Mouse (Mus musculus): ENCODE results near the gene Smg9.
"Not testable (repeated sequence)": the region's sequence is repeated elsewhere in the genome, so short reads cannot be mapped to it uniquely, and the experiment has no call there.

Gene Smg9

DNA sequence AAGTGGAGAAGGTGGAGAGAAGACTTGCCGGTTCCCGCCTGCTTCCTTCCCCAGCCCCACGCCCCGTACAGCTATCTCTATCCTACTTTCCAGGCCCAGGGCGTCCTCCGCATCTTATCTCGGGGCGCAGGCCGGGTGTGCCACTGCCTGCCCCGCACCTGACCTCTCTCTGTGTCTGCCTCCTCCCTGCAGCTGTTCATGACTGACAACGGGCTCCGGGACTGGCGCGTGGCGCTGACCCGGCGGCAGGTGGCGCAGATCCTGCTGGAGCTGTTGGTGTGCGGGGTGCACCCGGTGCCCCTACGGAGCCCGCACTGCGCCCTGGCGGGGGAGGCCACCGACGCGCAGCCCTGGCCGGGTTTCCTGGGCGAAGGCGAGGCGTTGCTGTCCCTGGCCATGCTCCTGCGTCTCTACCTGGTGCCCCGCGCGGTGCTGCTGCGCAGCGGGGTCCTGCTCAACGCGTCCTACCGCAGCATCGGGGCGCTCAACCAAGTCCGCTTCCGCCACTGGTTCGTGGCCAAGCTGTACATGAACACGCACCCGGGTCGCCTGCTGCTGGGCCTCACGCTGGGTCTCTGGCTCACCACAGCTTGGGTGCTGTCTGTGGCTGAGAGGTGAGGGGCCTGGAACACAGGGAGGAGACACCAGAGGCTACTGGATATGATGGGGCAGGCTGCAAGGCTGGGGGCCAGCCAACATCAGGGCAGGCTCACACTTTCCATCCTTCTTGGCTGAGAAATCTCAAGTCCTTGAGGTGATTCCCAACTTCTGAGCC lies 22.1 kb upstream of the Smg9 start:
- DNase-seq (ENCODE audit: low read depth, low spot score): no peak

DNA sequence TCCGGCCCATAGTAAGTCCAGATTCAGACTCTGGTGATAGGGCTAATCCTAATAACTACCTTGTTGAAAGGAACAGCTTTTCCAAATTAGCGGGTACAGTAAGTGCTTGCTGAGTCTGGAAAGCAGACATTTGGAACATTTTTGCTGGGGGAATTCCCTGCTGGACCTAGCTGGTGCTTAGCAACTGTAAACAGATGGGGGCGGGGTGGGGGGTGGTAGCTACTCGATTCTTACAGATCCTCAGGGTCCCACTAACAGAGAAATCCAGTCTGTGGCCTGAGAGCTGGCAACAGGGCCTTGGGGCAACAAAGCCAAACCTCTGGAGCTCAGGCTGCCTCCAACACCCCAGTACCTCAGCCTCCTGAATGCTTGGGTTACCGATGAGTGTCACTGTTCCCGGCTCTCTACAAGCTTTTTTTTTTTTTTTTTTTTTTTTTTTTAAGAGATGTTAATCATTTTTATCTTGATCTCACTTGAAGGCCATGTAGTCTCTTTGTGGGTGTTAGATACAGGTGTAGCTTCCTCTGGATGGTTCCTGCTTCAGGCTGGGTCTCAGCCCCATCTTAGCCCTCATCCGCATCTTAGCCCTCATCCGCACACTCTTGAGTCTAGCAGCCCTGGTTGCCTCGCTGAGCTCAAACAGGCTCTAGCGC lies 21.2 kb upstream of the Smg9 start:
- no peak for DNase-seq (ENCODE audit: low read depth, low spot score)

DNA sequence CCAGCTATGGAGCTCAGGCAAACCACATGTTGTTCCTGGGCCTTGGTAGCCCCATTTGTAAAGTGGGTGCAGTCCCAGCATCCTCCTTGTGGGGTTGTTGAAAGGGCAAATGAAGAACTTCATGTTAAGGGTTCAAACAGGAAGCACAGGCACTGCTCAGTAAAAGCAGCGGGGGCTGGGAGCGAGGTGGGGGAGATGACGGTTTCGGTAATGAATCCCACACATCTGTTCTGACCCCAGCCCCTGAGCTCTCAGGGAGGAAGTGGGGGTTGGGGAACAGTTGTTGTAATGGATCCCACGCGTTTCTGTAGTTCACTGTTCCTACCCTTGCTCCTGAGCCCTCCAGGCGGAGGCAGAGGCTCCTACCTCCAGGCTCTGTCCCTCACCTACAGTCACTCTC lies 19.5 kb upstream of the Smg9 start:
- DNase-seq (ENCODE audit: low read depth, low spot score): no peak

DNA sequence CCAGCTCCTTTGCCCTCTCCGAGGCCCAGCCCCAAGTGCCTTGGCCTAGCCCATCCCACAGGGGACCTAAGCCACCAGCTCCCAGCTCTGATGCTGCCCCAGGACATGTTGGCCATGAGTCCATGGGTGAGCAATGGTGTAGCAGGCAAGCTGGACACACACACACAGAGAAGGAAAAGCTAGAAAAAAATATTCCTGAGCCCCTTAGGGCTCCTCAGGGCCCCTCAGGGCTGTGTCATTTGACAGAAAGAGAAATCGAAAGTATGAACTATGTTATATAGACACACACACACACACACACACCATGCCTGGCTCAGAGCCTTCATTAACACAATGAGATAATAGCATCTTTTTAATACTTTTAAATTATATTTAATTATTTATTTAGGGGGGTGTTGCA lies 19.0 kb upstream of the Smg9 start:
- no peak for DNase-seq (ENCODE audit: low read depth, low spot score)

DNA sequence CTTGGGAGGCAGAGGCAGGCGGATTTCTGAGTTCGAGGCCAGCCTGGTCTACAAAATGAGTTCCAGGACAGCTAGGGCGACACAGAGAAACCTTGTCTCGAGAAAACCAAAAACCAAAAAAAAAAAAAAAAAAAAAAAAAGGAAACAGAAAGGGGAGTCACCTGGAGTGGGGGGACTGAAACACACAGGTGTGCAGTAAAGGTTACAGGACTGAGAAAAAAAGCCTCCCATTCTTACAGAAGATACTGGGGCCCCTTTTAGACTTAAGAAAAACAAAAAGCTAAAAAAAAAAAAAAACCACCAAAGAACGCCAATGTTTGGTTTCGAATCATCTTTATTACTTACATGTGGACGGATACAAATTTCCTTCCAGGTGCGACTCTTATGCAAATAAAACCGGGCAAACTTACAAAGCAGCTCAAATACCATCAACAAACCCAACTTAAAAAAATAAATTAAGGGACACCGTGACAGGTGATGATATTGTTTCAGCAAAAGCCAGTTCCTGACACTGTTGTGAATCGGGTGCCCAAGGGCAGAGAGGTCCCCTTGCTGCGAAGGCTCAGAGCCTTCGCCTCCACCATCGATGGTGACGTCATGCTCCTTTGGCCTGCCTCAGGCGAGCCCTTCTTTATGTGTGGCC lies 16.6 kb upstream of the Smg9 start:
- no peak for DNase-seq (ENCODE audit: low read depth, low spot score)

DNA sequence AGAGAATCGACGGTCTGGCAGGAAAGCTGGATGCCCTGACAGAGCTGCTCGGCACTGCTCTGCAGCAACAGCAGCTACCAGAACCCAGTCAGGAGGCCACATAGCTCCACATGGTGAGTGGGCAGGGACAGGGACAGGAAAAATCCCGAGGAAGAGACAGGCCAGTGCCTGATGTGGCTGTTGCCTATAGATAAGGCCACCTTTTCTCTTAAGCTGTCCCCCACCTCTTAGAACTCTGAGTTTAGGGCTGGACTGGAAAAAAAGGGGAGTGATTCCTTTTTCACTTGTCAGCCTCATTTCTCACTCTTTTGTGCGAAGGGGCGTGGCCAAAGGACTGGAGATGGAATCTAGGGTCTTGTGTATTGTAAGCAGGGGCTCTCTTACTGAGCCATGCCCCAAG lies 15.3 kb upstream of the Smg9 start:
- no peak for DNase-seq (ENCODE audit: low read depth, low spot score)

DNA sequence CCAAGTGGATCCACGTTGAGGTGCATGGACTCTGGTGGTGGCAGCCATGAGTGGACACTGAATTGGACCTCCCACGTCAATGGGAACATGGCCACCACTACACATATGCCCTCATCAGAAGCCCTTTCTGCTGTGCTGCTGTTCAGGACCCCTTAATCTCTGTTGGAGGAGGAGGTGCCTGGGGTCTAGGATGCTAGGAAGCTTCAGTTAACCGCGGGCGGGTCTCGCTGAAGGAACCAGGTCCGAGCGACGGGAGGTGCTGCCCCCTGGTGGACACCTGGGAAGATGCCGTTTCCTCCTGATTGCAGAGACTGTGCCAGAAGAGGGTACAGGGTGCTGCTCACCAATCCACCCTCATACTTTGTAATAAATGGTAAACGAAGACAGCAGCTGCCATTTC lies 14.6 kb upstream of the Smg9 start:
- DNase-seq (ENCODE audit: low read depth, low spot score): no peak

DNA sequence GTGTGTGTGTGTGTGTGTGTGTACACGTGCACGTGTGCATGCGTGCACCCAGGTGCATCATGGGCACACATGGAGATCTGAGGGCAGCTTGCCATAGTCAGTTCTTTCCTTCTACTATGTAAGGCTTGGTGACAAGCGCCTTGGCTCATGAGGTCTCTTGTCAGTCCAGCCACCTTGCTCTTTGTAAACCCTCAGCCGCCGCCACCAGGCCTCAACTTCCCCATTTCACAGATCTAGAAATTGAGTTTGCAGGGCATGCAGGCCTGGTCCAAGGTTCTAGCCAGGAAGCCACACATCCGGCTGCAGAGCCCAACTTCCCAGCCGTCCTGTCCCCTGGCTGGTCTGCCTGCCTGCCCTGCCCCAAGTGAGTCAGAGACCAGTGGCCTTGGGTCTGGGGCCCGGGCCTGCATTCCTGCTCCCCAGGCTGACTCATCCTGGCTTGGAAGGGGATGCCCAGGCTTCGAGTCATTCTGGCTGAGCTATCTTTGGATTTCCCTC lies 12.3 kb upstream of the Smg9 start:
- no peak for DNase-seq (ENCODE audit: low read depth, low spot score)

DNA sequence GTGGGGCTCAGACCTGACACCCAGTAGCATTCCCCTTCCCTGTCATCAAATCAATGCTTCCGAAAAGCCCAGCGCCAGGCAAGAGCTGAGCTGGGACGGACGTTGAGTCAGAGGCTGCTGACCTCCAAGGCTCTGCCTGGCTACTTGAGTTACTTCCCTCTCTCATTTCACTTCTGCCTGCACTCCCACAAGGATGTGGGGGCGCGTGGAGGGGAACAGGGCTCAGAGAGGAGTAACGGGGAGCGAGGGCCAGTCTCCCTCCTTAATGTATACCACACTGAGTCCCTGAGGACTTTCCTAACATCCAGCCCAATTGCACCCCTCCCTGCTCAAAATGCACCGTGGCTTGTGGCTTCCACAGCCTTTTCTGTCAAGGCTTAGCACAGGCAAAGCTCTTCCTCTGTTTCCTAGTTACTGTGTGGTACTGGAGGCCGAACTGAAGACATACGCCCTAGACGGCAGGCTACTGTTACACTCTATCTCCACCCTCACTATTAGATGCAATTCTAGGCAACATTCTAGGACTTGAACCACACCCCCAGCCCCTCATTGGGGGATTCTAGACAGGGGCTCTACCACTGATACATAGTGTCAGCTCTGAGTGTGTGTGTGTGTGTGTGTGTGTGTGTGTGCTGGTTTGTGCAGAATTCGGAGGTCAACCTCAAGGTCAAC lies 9.8 kb upstream of the Smg9 start:
- no peak for DNase-seq (ENCODE audit: low read depth, low spot score)

DNA sequence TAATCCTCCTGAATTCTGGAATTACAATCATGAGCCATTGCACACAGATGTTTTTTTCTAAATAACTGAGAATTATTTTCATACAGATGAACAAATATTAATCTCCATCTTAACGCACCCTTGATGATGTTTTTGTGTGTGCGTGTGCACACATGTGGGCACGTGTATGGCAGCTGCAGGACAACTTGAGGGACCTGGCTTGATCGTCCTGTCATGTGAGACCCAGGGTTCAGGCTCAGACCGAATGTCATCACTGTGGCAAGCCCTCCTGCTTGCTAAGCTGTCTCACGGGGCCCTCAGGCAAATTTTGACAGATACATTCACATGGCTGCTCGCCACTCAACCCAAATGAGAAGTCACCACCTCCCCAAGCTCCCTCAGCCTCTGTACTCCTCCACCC lies 8.9 kb upstream of the Smg9 start:
- DNase-seq (ENCODE audit: low read depth, low spot score): no peak

DNA sequence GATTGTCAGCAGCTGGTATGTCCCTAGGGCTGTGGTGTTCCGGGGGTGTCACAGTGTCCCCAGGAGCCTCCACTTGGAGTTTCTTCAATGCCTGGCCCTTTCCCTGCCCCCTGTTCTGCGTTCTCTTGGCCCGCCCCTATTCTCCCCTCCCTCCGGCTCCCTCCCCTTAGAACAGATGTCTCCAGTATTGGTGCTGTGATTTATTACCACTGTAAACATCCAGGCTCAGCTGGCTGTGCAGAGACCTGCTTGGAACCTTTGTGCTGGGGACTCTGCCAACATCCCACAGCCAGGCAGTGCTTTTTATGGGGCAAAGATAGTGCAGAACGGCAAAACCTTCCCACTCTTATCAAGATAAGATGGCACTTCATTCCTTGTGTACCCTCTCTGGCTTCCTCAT lies 8.3 kb upstream of the Smg9 start:
- no peak for DNase-seq (ENCODE audit: low read depth, low spot score)

DNA sequence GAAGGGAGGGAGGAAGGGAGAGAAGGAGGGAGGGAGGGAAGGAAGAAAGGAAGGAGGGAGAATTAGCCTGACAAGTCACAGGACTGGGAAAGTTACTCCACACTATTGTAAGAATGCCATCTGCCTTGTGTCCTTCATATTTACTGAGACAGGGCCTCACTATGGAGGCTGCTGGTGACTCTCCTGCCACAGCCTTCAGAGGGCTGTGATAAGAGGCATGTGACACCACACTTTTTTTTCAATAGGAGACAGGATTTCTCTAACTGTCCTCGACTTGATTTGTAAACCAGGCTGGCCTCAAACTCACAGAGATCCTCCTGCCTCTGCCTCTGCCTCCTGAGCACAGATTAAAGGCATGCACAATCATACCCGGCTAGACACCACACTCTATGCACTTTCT lies 7.7 kb upstream of the Smg9 start:
- DNase-seq (ENCODE audit: low read depth, low spot score): no peak

DNA sequence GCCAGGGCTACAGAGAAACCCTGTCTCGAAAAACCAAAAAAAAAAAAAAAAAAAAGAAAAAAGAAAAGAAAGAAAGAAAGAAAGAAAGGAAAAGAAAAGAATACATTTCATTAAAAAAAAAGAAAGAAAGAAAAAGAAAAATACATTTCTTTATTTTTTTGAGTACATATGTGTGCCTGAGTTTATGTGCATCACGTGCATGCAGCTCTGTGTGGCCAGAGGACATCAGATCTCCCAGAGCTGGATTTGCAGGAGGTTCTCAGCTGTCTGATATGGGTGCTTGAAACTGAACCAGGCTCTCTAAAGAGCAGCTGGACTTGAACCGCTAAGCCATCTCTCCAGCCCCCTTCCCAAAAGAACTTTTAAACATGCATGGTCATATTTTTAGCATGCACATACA lies 5.4 kb upstream of the Smg9 start:
- no peak for DNase-seq (ENCODE audit: low read depth, low spot score)

DNA sequence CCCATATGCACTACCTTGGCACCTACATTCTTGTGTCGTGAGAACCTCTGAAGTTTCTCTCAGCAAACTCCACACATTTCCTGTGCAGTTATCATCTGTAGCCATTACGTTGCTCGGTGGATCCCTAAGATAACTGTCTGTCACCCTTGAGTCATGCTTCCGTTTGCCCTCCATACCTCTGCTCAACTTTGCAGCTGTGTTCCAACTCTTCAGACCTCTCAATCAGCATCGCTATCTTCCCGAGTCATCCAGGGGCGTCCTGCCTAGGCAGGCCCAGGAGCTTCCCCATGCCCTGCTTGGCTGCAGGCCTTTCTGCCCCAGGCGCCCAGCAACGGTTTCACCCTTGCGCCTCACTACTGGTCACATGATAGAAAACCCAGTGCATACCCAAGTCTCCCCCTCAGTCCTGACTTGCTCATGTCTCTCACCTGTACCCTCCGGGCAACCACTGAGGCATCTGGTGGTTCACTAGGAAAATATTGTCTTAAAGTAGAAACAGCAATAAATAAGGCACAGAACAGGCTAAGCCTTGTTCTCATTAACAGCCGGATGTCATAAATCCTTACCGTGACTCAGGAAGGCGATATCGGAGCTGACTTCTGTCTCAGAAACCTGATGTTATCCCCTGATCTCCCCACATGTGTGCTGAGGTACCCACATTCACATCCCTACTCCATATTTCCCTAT lies 4.8 kb upstream of the Smg9 start:
- DNase-seq (ENCODE audit: low read depth, low spot score): no peak

DNA sequence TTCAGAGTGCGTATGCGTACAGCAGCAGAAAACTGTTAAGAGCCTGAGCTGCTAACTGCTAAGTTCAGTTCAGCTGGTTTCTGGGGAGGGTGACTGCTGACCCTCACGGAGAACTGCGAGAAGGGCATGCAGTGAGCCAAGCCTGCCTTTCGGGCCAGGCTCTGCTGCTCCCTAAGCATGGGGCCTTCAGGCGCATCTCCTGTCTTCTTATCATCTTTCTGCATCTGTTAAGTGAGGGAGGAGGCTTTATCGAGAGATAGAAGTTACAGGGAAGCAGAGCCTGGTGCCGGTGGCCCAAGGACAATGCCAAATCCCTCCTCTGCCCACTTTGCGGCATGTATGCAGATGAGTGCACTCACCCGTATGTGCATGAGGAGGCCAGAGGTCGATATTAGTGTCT lies 2.6 kb upstream of the Smg9 start:
- no peak for DNase-seq (ENCODE audit: low read depth, low spot score)

DNA sequence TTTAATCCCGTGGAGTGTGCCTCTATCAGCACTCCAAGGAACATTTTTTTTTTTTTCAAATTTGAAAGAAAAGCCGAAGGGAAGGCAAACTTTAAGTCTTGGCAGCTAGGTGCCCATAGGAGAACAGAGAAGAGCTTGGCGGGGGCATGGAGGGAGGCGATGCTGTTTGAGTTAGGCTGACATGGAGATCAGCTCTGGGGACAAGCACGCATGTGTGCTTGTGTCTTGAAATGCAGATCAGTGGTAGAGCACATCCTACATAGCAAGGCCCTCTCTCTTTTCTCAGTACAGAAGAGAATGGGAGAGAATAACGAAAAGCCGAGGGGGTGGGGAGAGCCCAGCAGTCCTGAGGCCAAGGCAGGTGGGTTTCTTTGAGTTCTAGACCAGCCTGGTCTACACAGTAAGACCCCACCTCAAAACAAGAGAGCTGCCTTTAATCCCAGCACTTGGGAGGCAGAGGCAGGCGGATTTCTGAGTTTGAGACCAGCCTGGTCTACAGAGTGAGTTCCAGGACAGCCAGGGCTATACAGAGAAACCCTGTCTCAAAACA lies 980 bp upstream of the Smg9 start:
- DNase-seq (ENCODE audit: low read depth, low spot score): no peak

DNA sequence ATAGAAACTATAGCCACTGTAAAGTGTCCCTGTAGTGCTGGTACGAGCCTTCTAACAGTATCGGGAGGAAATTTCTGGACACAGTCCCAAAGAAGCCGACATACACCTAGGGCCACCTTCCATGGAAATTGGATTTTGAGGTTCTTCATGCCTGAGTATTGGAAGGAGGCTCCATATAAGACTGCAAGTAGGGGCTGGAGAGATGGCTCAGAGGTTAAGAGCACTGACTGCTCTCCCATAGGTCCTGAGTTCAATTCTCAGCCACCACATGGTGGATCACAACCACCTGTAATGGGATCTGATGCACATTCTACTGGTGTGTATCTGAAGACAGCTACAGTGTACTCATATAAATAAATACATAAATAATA lies 648 bp downstream of the Smg9 start:
- DNase-seq (ENCODE audit: low read depth, low spot score): no peak

DNA sequence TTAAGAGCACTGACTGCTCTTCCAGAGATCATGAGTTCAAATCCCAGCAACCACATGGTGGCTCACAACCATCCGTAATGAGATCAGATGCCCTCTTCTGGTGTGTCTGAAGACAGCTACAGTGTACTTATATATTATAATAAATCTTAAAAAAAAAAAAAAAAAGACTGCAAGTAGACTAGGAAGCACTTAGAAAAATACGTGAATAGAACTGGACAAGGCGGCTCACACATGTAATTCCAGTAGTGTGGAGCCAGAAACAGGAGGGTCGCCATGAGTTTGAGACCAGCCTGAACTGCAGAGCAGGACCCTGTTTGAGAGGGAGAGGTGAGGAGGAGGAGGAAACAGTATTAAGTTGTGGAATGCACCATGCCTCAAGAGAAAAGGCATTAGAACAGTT lies 1.1 kb downstream of the Smg9 start:
- DNase-seq (ENCODE audit: low read depth, low spot score): not testable (repeated sequence)

DNA sequence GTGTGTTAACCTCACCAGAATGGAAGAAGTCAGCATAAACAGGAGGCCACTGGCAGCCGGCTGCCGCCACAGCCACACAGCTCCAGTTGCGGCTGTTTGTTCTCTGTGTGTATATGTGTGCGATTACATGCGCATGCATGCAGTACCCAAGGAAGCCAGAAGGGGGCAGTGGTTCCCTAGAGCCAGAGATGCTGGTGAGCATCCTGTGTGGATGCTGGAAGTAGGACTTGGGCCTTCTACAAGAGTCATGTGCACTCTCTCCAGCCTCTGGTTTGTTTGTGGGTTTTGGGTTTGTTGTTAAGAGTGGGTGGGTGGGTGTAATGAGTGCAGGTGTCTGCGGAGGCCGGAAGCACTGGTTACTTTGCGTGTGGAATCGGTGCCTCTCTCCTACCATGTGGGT lies 3.4 kb downstream of the Smg9 start:
- DNase-seq (ENCODE audit: low read depth, low spot score): no peak

DNA sequence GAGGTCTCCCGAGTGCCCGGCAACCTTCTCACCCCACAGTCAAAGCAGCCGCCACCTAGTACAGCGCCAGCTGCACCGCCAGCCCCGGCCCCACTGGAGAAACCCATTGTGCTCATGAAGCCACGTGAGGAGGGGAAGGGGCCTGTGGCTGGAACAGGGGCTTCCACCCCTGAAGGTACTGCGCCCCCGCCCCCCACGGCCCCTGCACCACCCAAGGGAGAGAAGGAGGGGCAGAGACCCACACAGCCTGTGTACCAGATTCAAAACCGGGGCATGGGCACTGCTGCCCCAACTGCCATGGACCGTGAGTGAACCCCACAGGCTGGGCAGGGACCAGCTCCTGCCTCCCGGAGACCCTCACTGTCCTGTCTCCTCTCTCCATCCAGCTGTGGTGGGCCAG lies 6.2 kb downstream of the Smg9 start:
- no peak for DNase-seq (ENCODE audit: low read depth, low spot score)

DNA sequence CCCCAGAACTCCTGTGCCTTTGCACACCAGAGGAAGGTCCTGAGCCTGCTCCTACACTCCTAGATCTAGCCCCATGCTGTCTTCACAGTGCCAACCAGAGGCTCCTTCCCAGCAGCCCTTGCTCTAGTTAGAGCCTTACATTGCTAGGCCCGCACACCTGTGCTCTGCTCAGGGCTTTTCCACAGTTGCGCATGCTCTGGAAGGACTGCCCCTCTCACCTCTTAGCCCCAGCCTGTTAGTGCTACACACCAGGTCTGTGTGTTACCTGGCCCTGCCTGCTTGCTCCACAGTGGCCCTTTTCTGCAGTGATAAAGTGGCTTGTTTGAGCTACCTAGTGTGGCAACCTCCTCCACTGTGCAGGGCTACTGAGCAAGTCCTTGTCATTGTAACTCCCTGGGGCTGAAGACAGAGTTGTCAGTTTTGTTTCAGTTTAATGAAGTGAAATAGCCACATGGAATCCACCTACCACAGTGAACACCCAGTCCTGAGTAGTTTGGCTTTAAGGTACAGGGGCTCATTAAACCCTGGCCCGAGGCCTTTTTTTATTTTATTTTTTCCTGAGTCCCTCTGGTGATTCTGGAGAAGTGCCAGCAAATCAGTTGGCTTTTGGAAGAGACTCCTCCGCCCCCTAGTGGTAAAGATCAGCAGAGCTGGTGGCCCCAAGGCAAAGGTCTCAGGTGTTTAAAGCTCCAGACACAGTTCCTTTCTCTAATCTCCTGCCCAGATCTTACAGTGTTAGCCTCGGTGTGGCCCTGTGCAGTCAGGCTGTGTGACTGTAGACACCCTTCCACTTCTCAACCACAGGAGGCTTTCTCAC lies 7.3 kb downstream of the Smg9 start:
- peak; percentile 71 for DNase-seq (ENCODE audit: low read depth, low spot score)

Measured in retina, adult 2 months (tissue).